Mouse (Mus musculus) spleen, adult 2 months (tissue): Measurements from ENCODE around the gene Mybpc1. TPM values are rescaled to one million over a fixed set of nuclear protein-coding genes. Genes with fewer than 3 reads are reported as not detected.

Source experiments
- DNase-seq, 2 experiments: peaks; one replicate each; pipeline versions ENCODE4 v3.0.0 to v3.0.0-alpha.2; 2012 to 2021; ENCODE audit warnings: low spot score in 2 of 2, low read depth in 1 of 2
- H3K27ac ChIP-seq: fragments of 200-500 bp; 2 replicates; pipeline ENCODE4 v1.5.1; 2012; ENCODE audit warnings: low read length, inconsistent platforms; ENCODE audit not compliant: insufficient read depth
- H3K27me3 ChIP-seq: fragments of 200-500 bp; 2 replicates; pipeline ENCODE4 v1.6.1; 2012; ENCODE audit warnings: mild to moderate bottlenecking, moderate library complexity, low read length, inconsistent platforms; ENCODE audit not compliant: control insufficient read depth, insufficient read depth
- H3K36me3 ChIP-seq: fragments of 200-500 bp; 2 replicates; pipeline ENCODE4 v1.6.1; 2012; ENCODE audit warnings: mild to moderate bottlenecking, low read length, inconsistent platforms; ENCODE audit not compliant: control insufficient read depth, insufficient read depth
- H3K4me1 ChIP-seq: fragments of 200-500 bp; 2 replicates; pipeline ENCODE4 v1.6.1; 2011; ENCODE audit warnings: inconsistent platforms; ENCODE audit not compliant: control insufficient read depth, insufficient read depth, insufficient read length
- H3K4me3 ChIP-seq: fragments of 200-500 bp; 2 replicates; pipeline ENCODE4 v1.5.1; 2011; ENCODE audit warnings: mild to moderate bottlenecking, inconsistent platforms; ENCODE audit not compliant: insufficient read depth, insufficient read length; ENCODE audit errors: extremely low read depth
- CTCF ChIP-seq: fragments of 200-500 bp; IDR thresholded peaks from 2 replicates; pipeline ENCODE4 v1.5.1; 2011; ENCODE audit warnings: mild to moderate bottlenecking, inconsistent platforms; ENCODE audit not compliant: insufficient read depth, insufficient read length, insufficient replicate concordance; ENCODE audit errors: extremely low read depth
- POLR2A ChIP-seq: fragments of 200-500 bp; IDR thresholded peaks from 2 replicates; pipeline ENCODE4 v1.6.1; 2011; ENCODE audit warnings: low read depth, low read length, inconsistent platforms
- WGBS: fragments of 180-500 bp; shearing (Covaris S2); methylation state at CpG from one replicate; pipeline ENCODE4 v1.1.7; 2018; 5-methylcytosine and 5-hydroxymethylcytosine counted together
- polyA plus RNA-seq: library from polyadenylated mRNA; depleted of rRNA; stranded (reverse); fragments of >200 nt; gene quantifications from 2 replicates; pipeline ENCODE4 v1.2.3, GENCODE M21; 2012

The Mybpc1 gene
- polyA plus RNA-seq, 1 experiment, result 1.0 TPM

GRCm38 (mm10) chr10:88622624-88623023 is 17.7 kb upstream of the Mybpc1 start:
- no peak for DNase-seq
- TF ChIP-seq POLR2A (no peak), CTCF (no peak)
- Histone ChIP-seq H3K36me3 (no peaks in the 10 kb centered on the region), H3K27me3 (no peaks in the 10 kb centered on the region), H3K4me1 (no peaks in the 10 kb centered on the region), H3K4me3 (no peak overlapping the region), H3K27ac (no peak overlapping the region)
- WGBS, result 64% methylated on average over 16 of the region's 16 CpGs

GRCm38 (mm10) chr10:88620809-88621208 is 15.9 kb upstream of the Mybpc1 start:
- TF ChIP-seq CTCF, result no peak
- TF ChIP-seq POLR2A, result no peak
- Histone ChIP-seq H3K27me3 (no peaks in the 10 kb centered on the region), H3K36me3 (no peaks in the 10 kb centered on the region), H3K4me3 (no peak overlapping the region), H3K27ac (no peak overlapping the region), H3K4me1 (no peaks in the 10 kb centered on the region)
- no peak for DNase-seq
- WGBS, result 93% methylated on average over 3 of the region's 3 CpGs

GRCm38 (mm10) chr10:88613051-88613450 is 8.1 kb upstream of the Mybpc1 start:
- Histone ChIP-seq H3K4me1 (no peaks in the 10 kb centered on the region), H3K27me3 (no peaks in the 10 kb centered on the region), H3K27ac (no peak overlapping the region), H3K36me3 (no peaks in the 10 kb centered on the region), H3K4me3 (no peak overlapping the region)
- 90% methylated on average over 11 of the region's 11 CpGs for WGBS
- TF ChIP-seq CTCF (no peak), POLR2A (no peak)
- DNase-seq, result no peak

- Histone ChIP-seq H3K4me3 (no peak overlapping the region), H3K27ac (no peak overlapping the region), H3K36me3 (no peaks in the 10 kb centered on the region), H3K4me1 (no peaks in the 10 kb centered on the region), H3K27me3 (no peaks in the 10 kb centered on the region; the same call in 1 of the 2 replicates)
- WGBS, result 88% methylated on average over 7 of the region's 7 CpGs
- DNase-seq, result no peak
- TF ChIP-seq CTCF, result no peak
- TF ChIP-seq POLR2A, result no peak
Observed at GRCm38 (mm10) chr10:88606686-88607085, 1.7 kb upstream of the Mybpc1 start.

- no peaks in the 10 kb centered on the region for H3K4me1 ChIP-seq
- H3K27ac ChIP-seq, result no peak overlapping the region
- no peaks in the 10 kb centered on the region; the same call in 1 of the 2 replicates for H3K27me3 ChIP-seq
- 85% methylated on average over 8 of the region's 8 CpGs for WGBS
- no peak for TF ChIP-seq CTCF
- no peak for TF ChIP-seq POLR2A
- DNase-seq, result no peak
- no peaks in the 10 kb centered on the region for H3K36me3 ChIP-seq
- no peak overlapping the region for H3K4me3 ChIP-seq
Observed at GRCm38 (mm10) chr10:88606065-88606464, 1.1 kb upstream of the Mybpc1 start.

GRCm38 (mm10) chr10:88603773-88604172 is 1.2 kb downstream of the Mybpc1 start:
- no peaks in the 10 kb centered on the region for H3K36me3 ChIP-seq
- no peaks in the 10 kb centered on the region for H3K4me1 ChIP-seq
- no peak for TF ChIP-seq POLR2A
- no peak for TF ChIP-seq CTCF
- WGBS, result 75% methylated on average over 2 of the region's 2 CpGs
- no peak overlapping the region for H3K4me3 ChIP-seq
- H3K27ac ChIP-seq, result no peak overlapping the region
- H3K27me3 ChIP-seq, result no peaks in the 10 kb centered on the region; the same call in 1 of the 2 replicates
- DNase-seq, result no peak

- WGBS, result 87% methylated on average over 5 of the region's 5 CpGs
- Histone ChIP-seq H3K27ac (no peak overlapping the region), H3K36me3 (no peaks in the 10 kb centered on the region), H3K27me3 (no peaks in the 10 kb centered on the region; the same call in 1 of the 2 replicates), H3K4me1 (no peaks in the 10 kb centered on the region), H3K4me3 (no peak overlapping the region)
- no peak for DNase-seq
- TF ChIP-seq POLR2A, result no peak
- no peak for TF ChIP-seq CTCF
Observed at GRCm38 (mm10) chr10:88603256-88603655, 1.7 kb downstream of the Mybpc1 start.

- Histone ChIP-seq H3K27ac (no peak overlapping the region), H3K36me3 (no peaks in the 10 kb centered on the region), H3K27me3 (no peaks in the 10 kb centered on the region; the same call in 1 of the 2 replicates), H3K4me3 (no peak overlapping the region), H3K4me1 (no peaks in the 10 kb centered on the region)
- no peak for DNase-seq
- 94% methylated on average over 7 of the region's 7 CpGs for WGBS
- TF ChIP-seq CTCF, result no peak
- TF ChIP-seq POLR2A, result no peak
Observed at GRCm38 (mm10) chr10:88600591-88600990, 4.4 kb downstream of the Mybpc1 start.
